Mouse (Mus musculus) erythroblast, embryonic 14.5 days (primary cell): ENCODE results near the gene Eef2.

Experiments
- GATA1 ChIP-seq: IDR thresholded peaks from 2 replicates; pipeline ENCODE4 v1.6.1; 2012; ENCODE audit warnings: low read length, inconsistent platforms, mixed read lengths
- TAL1 ChIP-seq: IDR thresholded peaks from 3 replicates; pipeline ENCODE4 v1.6.1; 2012; ENCODE audit warnings: low read length, inconsistent platforms, mixed read lengths

GRCm38 (mm10) chr10:81141455-81142210 lies 34.8 kb upstream of the Eef2 start:
- TF ChIP-seq GATA1 (no peak), TAL1 (no peak)
